Mouse (Mus musculus) MEL (cell line): Measurements from ENCODE around the gene Mad2l1bp. TPM values are rescaled to one million over a fixed set of nuclear protein-coding genes. Genes with fewer than 3 reads are reported as not detected.

ENCODE experiments used
- DNase-seq: peaks from one replicate; pipeline ENCODE4 v3.0.0; 2011; ENCODE audit warnings: low read depth, low spot score
- H3K27ac ChIP-seq: 2 replicates; pipeline ENCODE4 v1.5.1; 2012; ENCODE audit warnings: low read depth, mild to moderate bottlenecking, control low read depth, low read length, moderate library complexity; ENCODE audit not compliant: control insufficient read depth
- H3K27me3 ChIP-seq, 2 experiments: fragments of 150-350 bp in 1 of 2; sonication (generic) in 1 of 2; 2 replicates each; pipeline ENCODE4 v1.6.1; 2012; ENCODE audit warnings: low read length in 2 of 2, mild to moderate bottlenecking in 2 of 2, improper control_type of control experiment in 1 of 2, moderate library complexity in 1 of 2; ENCODE audit not compliant: insufficient read depth in 2 of 2, control insufficient read depth in 1 of 2
- H3K36me3 ChIP-seq, 2 experiments: 2 replicates each; pipeline ENCODE4 v1.6.1; 2012 to 2014; ENCODE audit warnings: low read length in 2 of 2, improper control_type of control experiment in 1 of 2, inconsistent platforms in 1 of 2, mild to moderate bottlenecking in 1 of 2; ENCODE audit not compliant: insufficient read depth in 2 of 2, control insufficient read depth in 1 of 2
- H3K4me1 ChIP-seq, 2 experiments: fragments of 150-350 bp in 1 of 2; sonication (generic) in 1 of 2; 2 replicates each; pipeline ENCODE4 v1.6.1; 2012; ENCODE audit warnings: low read length in 2 of 2, improper control_type of control experiment in 1 of 2, mild to moderate bottlenecking in 1 of 2; ENCODE audit not compliant: insufficient read depth in 2 of 2, control insufficient read depth in 1 of 2
- H3K4me3 ChIP-seq, 2 experiments: fragments of 150-350 bp in 1 of 2; sonication (generic) in 1 of 2; 2 replicates each; pipeline ENCODE4 v1.5.1; 2012; ENCODE audit warnings: low read depth in 2 of 2, low read length in 2 of 2, mild to moderate bottlenecking in 2 of 2, moderate library complexity in 2 of 2, control low read depth in 1 of 2, improper control_type of control experiment in 1 of 2; ENCODE audit not compliant: control insufficient read depth in 1 of 2, insufficient read depth in 1 of 2
- H3K79me2 ChIP-seq: 2 replicates; pipeline ENCODE4 v1.6.1; 2012; ENCODE audit warnings: mild to moderate bottlenecking, low read length, moderate library complexity; ENCODE audit not compliant: control insufficient read depth, poor library complexity, insufficient read depth
- H3K9ac ChIP-seq: 2 replicates; pipeline ENCODE4 v1.6.1; 2012; ENCODE audit warnings: low read depth, mild to moderate bottlenecking, control low read depth, low read length, moderate library complexity; ENCODE audit not compliant: control insufficient read depth, poor library complexity, severe bottlenecking
- H3K9me3 ChIP-seq: fragments of 150-350 bp; sonication (generic); replicated peaks from 2 replicates; pipeline ENCODE4 v1.6.1; 2012; ENCODE audit warnings: mild to moderate bottlenecking, low read length, improper control_type of control experiment, moderate library complexity; ENCODE audit not compliant: insufficient read depth
- BHLHE40 ChIP-seq: IDR thresholded peaks from 2 replicates; pipeline ENCODE4 v1.6.1; 2012; ENCODE audit warnings: low read depth, mild to moderate bottlenecking, inconsistent platforms, low read length, improper control_type of control experiment, borderline replicate concordance
- CHD2 ChIP-seq: IDR thresholded peaks from 2 replicates; pipeline ENCODE4 v1.6.1; 2011; ENCODE audit warnings: low read length, improper control_type of control experiment
- ELF1 ChIP-seq: IDR thresholded peaks from 2 replicates; pipeline ENCODE4 v1.6.1; 2014; ENCODE audit warnings: low read depth, mild to moderate bottlenecking, inconsistent platforms, low read length, improper control_type of control experiment, moderate library complexity
- EP300 ChIP-seq, 2 experiments: IDR thresholded peaks; 2 replicates each; pipeline ENCODE4 v1.6.1; 2011; ENCODE audit warnings: improper control_type of control experiment in 2 of 2, low read length in 2 of 2, low read depth in 1 of 2, mild to moderate bottlenecking in 1 of 2
- ETS1 ChIP-seq: IDR thresholded peaks from 2 replicates; pipeline ENCODE4 v1.6.1; 2012; ENCODE audit warnings: low read depth, mild to moderate bottlenecking, inconsistent platforms, low read length, improper control_type of control experiment, moderate library complexity
- GABPA ChIP-seq: IDR thresholded peaks from 2 replicates; pipeline ENCODE4 v1.6.1; 2012; ENCODE audit warnings: low read depth, mild to moderate bottlenecking, inconsistent platforms, low read length, improper control_type of control experiment, moderate library complexity
- GATA1 ChIP-seq: IDR thresholded peaks from 2 replicates; pipeline ENCODE4 v1.6.1; 2011; ENCODE audit warnings: low read depth, low read length, improper control_type of control experiment
- JUND ChIP-seq: IDR thresholded peaks from 2 replicates; pipeline ENCODE4 v1.6.1; 2011; ENCODE audit warnings: low read depth, mild to moderate bottlenecking, improper control_type of control experiment, low read length
- KAT2A ChIP-seq: conservative IDR thresholded peaks from 2 replicates; pipeline ENCODE4 v1.6.1; 2012; ENCODE audit warnings: low read depth, low read length, improper control_type of control experiment, inconsistent platforms
- MAZ ChIP-seq: IDR thresholded peaks from 2 replicates; pipeline ENCODE4 v1.6.1; 2012; ENCODE audit warnings: low read depth, mild to moderate bottlenecking, inconsistent platforms, low read length, improper control_type of control experiment
- MXI1 ChIP-seq: IDR thresholded peaks from 2 replicates; pipeline ENCODE4 v1.6.1; 2011; ENCODE audit warnings: mild to moderate bottlenecking, low read depth, low read length, improper control_type of control experiment
- MYB ChIP-seq: IDR thresholded peaks from 2 replicates; pipeline ENCODE4 v1.6.1; 2011; ENCODE audit warnings: mild to moderate bottlenecking, low read depth, low read length, improper control_type of control experiment
- NELFE ChIP-seq: IDR thresholded peaks from 2 replicates; pipeline ENCODE4 v1.6.1; 2011; ENCODE audit warnings: low read depth, low read length, improper control_type of control experiment
- NRF1 ChIP-seq: IDR thresholded peaks from 2 replicates; pipeline ENCODE4 v1.6.1; 2014; ENCODE audit warnings: low read depth, mild to moderate bottlenecking, inconsistent platforms, low read length, improper control_type of control experiment, moderate library complexity; ENCODE audit not compliant: poor library complexity, insufficient read depth, severe bottlenecking
- POLR2AphosphoS2 ChIP-seq: IDR thresholded peaks from 2 replicates; pipeline ENCODE4 v1.6.1; 2011; ENCODE audit warnings: low read length, improper control_type of control experiment
- RAD21 ChIP-seq: IDR thresholded peaks from 2 replicates; pipeline ENCODE4 v1.6.1; 2011; ENCODE audit warnings: mild to moderate bottlenecking, low read depth, low read length, improper control_type of control experiment
- RCOR1 ChIP-seq: IDR thresholded peaks from 2 replicates; pipeline ENCODE4 v1.6.1; 2012; ENCODE audit warnings: low read depth, mild to moderate bottlenecking, inconsistent platforms, low read length, improper control_type of control experiment
- SMC3 ChIP-seq: IDR thresholded peaks from 2 replicates; pipeline ENCODE4 v1.6.1; 2011; ENCODE audit warnings: low read depth, low read length, improper control_type of control experiment
- UBTF ChIP-seq: IDR thresholded peaks from 2 replicates; pipeline ENCODE4 v1.6.1; 2012; ENCODE audit warnings: low read depth, mild to moderate bottlenecking, inconsistent platforms, low read length, improper control_type of control experiment, moderate library complexity, borderline replicate concordance; ENCODE audit not compliant: insufficient read depth
- USF1 ChIP-seq: IDR thresholded peaks from 2 replicates; pipeline ENCODE4 v1.6.1; 2014; ENCODE audit warnings: low read depth, mild to moderate bottlenecking, inconsistent platforms, low read length, improper control_type of control experiment, moderate library complexity
- ZKSCAN1 ChIP-seq: IDR thresholded peaks from 2 replicates; pipeline ENCODE4 v1.6.1; 2012; ENCODE audit warnings: low read depth, mild to moderate bottlenecking, inconsistent platforms, low read length, improper control_type of control experiment, moderate library complexity
- ZMIZ1 ChIP-seq: IDR thresholded peaks from 2 replicates; pipeline ENCODE4 v1.6.1; 2012; ENCODE audit warnings: low read depth, mild to moderate bottlenecking, inconsistent platforms, low read length, improper control_type of control experiment, moderate library complexity
- polyA plus RNA-seq, 2 experiments: library from polyadenylated mRNA; stranded (reverse) in 1 of 2; unstranded in 1 of 2; fragments of >175 nt in 1 of 2; fragments of >200 nt in 1 of 2; gene quantifications; 2 replicates each; pipeline versions ENCODE4 v1.2.1 to v1.2.4; 2012; ENCODE audit warnings: low replicate concordance in 2 of 2, low read depth in 1 of 2; ENCODE audit not compliant: insufficient read length in 2 of 2, insufficient read depth in 1 of 2, missing spikeins in 1 of 2
- total RNA-seq: library from RNA; depleted of rRNA; stranded (reverse); fragments of 300-350 nt; gene quantifications from 2 replicates; pipeline ENCODE4 v1.2.3, GENCODE M21; 2012

The Mad2l1bp gene
- total and polyA plus RNA-seq, 3 experiments, result 14.1 to 23.1 TPM; not detected in 1

GRCm38 (mm10) chr17:46123285-46123684 lies 30.1 kb downstream of the Mad2l1bp start (continued):
- no peak for TF ChIP-seq GABPA
- no peak for TF ChIP-seq ELF1
- TF ChIP-seq, all 39 proteins: peak for 0

DNA sequence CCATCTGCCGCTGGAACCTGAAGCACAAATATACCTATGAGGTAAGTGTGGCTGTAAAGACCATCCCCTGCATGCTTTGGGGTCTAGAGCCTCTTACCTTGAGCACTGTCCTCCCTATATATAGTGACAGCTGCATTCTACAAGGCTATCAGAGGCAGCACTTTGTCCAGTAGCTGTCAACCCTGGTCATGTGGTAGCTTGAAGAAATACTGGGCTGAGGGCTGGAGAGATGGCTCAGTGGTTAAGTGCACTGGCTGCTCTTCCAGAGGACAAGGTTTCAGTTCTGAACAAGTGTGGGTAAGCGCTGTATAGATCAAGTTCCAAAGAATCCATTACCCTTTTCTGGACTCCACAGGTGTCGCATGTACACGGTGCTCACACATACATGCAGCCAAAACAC lies 30.6 kb downstream of the Mad2l1bp start:
- no peaks in the 10 kb centered on the region for H3K9me3 ChIP-seq
- no peak overlapping the region for H3K27ac ChIP-seq
- peaks cover 0 to 6% of the 10 kb centered on the region in 2 experiments; a peak in 2 of 4 replicates for H3K36me3 ChIP-seq
- no peak for TF ChIP-seq MXI1
- no peak for TF ChIP-seq GATA1
- no peak for TF ChIP-seq USF1
- TF ChIP-seq ZMIZ1, result no peak
- no peak for TF ChIP-seq NRF1
- TF ChIP-seq UBTF, result no peak
- TF ChIP-seq EP300 (IDR thresholded peaks at IDR 0.05; ENCODE audit: low read depth in 1 of 2, low read length in 2 of 2), result no peak
- TF ChIP-seq GABPA, result no peak
- no peak for TF ChIP-seq KAT2A
- no peak for TF ChIP-seq NELFE
- no peak for TF ChIP-seq MYB
- TF ChIP-seq JUND, result no peak
- no peak for TF ChIP-seq ETS1
- TF ChIP-seq, all 39 proteins: peak for 0
- no peaks in the 10 kb centered on the region for H3K27me3 ChIP-seq
- no peaks in the 10 kb centered on the region for H3K4me1 ChIP-seq
- no peak overlapping the region for H3K9ac ChIP-seq
- no peaks in the 10 kb centered on the region for H3K79me2 ChIP-seq
- no peak for DNase-seq
- no peak overlapping the region for H3K4me3 ChIP-seq

GRCm38 (mm10) chr17:46119641-46120040 lies 33.7 kb downstream of the Mad2l1bp start:
- Histone ChIP-seq H3K79me2 (peaks cover 12% of the 10 kb centered on the region; the same call in 1 of the 2 replicates), H3K36me3 (peaks cover 0 to 6% of the 10 kb centered on the region in 2 experiments; a peak in 2 of 4 replicates)
- TF ChIP-seq USF1 (no peak), POLR2AphosphoS2 (no peak), CHD2 (no peak), MAZ (no peak), ZKSCAN1 (no peak), SMC3 (no peak), RAD21 (no peak), RCOR1 (no peak), ZMIZ1 (no peak), KAT2A (no peak), MYB (no peak), BHLHE40 (no peak)

More at GRCm38 (mm10) chr17:46119641-46120040, 33.7 kb downstream of the Mad2l1bp start:
- H3K27me3 ChIP-seq, result no peaks in the 10 kb centered on the region
- no peak overlapping the region for H3K27ac ChIP-seq
- H3K9me3 ChIP-seq, result no peaks in the 10 kb centered on the region
- no peak for DNase-seq
- H3K4me1 ChIP-seq, result no peaks in the 10 kb centered on the region
- no peak overlapping the region for H3K9ac ChIP-seq
- no peak overlapping the region for H3K4me3 ChIP-seq
